Mouse (Mus musculus) stomach, embryonic 14.5 days (tissue): ENCODE results near the gene Pcdh19. TPM values are rescaled to one million over a fixed set of nuclear protein-coding genes. Genes with fewer than 3 reads are reported as not detected.

Experiments
- ATAC-seq: fragments of 200-750 bp; cut with Nextera tagmentation; 2 replicates; pipeline ENCODE4 v1.8.0; 2017; ENCODE audit warnings: low read depth, moderate TSS enrichment; ENCODE audit not compliant: insufficient number of reproducible peaks, insufficient read depth, low FRiP score
- H3K27ac ChIP-seq: fragments of 300-500 bp; sonication (generic); 2 replicates; pipeline ENCODE4 v1.5.1; 2014; ENCODE audit warnings: mild to moderate bottlenecking, low read length, moderate library complexity, mixed read lengths
- H3K27me3 ChIP-seq: fragments of 300-500 bp; sonication (generic); 2 replicates; pipeline ENCODE4 v1.6.1; 2014; ENCODE audit warnings: low read length, control low read depth, mixed read lengths; ENCODE audit not compliant: control insufficient read depth, insufficient read depth
- H3K36me3 ChIP-seq: fragments of 300-500 bp; sonication (generic); 2 replicates; pipeline ENCODE4 v1.6.1; 2014; ENCODE audit warnings: mild to moderate bottlenecking, control low read depth, low read length, moderate library complexity, mixed read lengths; ENCODE audit not compliant: control insufficient read depth, insufficient read depth
- H3K4me1 ChIP-seq: fragments of 300-500 bp; sonication (generic); 2 replicates; pipeline ENCODE4 v1.6.1; 2014; ENCODE audit warnings: low read length, control low read depth, mixed read lengths; ENCODE audit not compliant: control insufficient read depth, insufficient read depth
- H3K4me2 ChIP-seq: fragments of 300-500 bp; sonication (generic); replicated peaks from 2 replicates; pipeline ENCODE4 v1.6.1; 2014; ENCODE audit warnings: low read depth, low read length, control low read depth
- H3K4me3 ChIP-seq: fragments of 300-500 bp; sonication (generic); 2 replicates; pipeline ENCODE4 v1.5.1; 2014; ENCODE audit warnings: low read depth, low read length, control low read depth
- H3K9ac ChIP-seq: fragments of 300-500 bp; sonication (generic); replicated peaks from 2 replicates; pipeline ENCODE4 v1.6.1; 2014; ENCODE audit warnings: low read depth, mild to moderate bottlenecking, control low read depth, low read length, moderate library complexity, mixed read lengths
- H3K9me3 ChIP-seq: fragments of 300-500 bp; sonication (generic); 2 replicates; pipeline ENCODE4 v1.6.1; 2016; ENCODE audit warnings: low read depth, low read length, control low read depth; ENCODE audit not compliant: control insufficient read depth
- WGBS: fragments of 180-500 bp; shearing (Covaris S2); extraction: QIAGEN DNeasy Blood & Tissue Kit; methylation state at CpG from one replicate; pipeline ENCODE4 v1.1.7; 2014; 5-methylcytosine and 5-hydroxymethylcytosine counted together
- polyA plus RNA-seq: library from polyadenylated mRNA; unstranded; fragments of >200 nt; fragmentation: Nextera tagmentation; extraction: Ambion mirVana; gene quantifications from 2 replicates; pipeline ENCODE4 v1.2.1, GENCODE M21; 2014

The Pcdh19 gene
- polyA plus RNA-seq, 1 experiment from 2014 or later, result 6.9 TPM

DNA sequence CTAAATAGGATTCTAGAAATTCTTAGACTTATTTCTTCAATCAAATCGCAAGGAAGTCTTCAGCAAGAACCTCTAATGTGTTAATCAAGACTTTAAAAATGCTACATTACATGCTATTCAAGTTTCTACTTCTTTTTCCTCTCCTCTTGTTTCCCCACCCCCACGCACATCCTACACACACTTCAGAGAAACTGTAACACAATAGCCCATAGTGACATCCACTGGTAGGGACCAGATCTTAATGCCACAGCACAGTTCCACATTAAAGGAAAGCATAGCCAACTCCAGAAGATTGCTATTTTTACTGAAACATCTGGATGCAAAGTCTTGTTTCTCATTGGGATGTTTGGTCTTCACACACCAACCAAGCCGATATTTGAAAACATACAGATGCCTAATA, 4.8 kb downstream of the Pcdh19 start:
- no peak for ATAC-seq
- Histone ChIP-seq H3K36me3 (no peaks in the 10 kb centered on the region), H3K4me2 (no peak overlapping the region), H3K9ac (no peak overlapping the region), H3K4me1 (no peaks in the 10 kb centered on the region), H3K4me3 (no peak overlapping the region), H3K27me3 (no peaks in the 10 kb centered on the region), H3K27ac (no peak overlapping the region), H3K9me3 (no peaks in the 10 kb centered on the region)
- WGBS, result 40% methylated on average over 3 of the region's 3 CpGs

DNA sequence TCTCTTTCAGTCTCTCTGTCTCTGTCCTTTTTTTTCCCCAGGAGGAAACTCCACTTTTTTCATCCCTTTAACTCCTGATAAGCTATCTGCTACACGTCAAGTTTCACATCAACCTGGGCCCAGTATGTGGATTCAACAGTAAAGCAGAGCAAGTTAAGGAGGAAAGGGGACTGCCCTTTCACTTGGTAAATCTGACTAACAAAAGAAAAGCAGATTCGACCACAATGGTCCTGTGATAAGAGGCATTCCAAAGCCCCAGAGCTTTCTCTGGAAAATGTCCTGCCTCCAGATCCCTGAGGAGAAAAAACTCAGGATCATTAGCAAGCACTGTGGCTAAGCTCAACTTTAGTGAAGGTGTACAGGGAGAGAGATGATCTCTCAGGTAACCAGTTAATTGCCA, 13.7 kb downstream of the Pcdh19 start:
- 27% methylated on average over 2 of the region's 2 CpGs for whole genome bisulfite sequencing
- ATAC-seq, result no peak
- Histone ChIP-seq H3K9ac (no peak overlapping the region), H3K9me3 (no peaks in the 10 kb centered on the region), H3K27ac (no peak overlapping the region), H3K27me3 (no peaks in the 10 kb centered on the region), H3K36me3 (no peaks in the 10 kb centered on the region), H3K4me1 (no peaks in the 10 kb centered on the region), H3K4me3 (no peak overlapping the region), H3K4me2 (no peak overlapping the region)

DNA sequence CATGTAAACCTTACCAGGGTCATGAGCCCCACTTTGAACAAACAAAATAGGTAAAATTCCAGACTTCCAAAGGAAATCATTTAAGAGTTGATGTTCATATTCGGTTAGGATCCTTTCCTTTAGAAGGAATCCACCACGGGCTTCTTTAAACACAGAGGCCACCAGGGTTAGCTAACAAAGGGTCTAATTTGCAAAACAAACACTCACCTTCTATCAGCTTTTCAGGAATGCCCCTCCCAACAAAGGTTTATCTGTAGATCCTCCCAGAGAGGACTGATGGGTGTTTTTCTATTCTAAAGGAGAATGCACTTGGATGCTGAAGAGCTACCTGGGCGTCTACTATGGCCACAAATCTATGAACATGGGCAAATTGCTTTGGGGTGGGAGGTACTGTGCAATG, 15.0 kb downstream of the Pcdh19 start:
- Histone ChIP-seq H3K4me2 (no peak overlapping the region), H3K27ac (no peak overlapping the region), H3K4me3 (no peak overlapping the region), H3K27me3 (no peaks in the 10 kb centered on the region), H3K4me1 (no peaks in the 10 kb centered on the region), H3K9me3 (no peaks in the 10 kb centered on the region), H3K36me3 (no peaks in the 10 kb centered on the region), H3K9ac (no peak overlapping the region)
- WGBS, result 34% methylated on average over 3 of the region's 3 CpGs
- ATAC-seq, result no peak

DNA sequence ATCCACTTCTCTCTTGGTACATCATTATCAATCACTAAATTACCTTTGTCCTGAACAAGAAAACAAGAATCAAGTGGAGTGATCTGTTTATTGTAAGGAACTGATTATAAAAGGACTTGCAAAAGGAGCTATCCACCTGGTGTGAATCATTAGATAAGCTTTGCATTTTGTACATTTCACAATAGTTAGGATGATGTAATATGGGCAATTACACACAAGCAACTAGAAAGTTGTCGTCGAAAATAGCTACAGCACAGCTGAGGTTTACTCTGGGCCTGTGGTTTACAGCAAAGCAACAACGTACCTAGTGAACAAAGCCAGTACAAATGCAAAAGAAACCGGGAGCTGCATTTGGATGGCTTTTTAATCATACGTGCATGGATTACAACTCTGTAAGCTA, 28.7 kb downstream of the Pcdh19 start:
- Histone ChIP-seq H3K4me1 (no peaks in the 10 kb centered on the region), H3K4me2 (no peak overlapping the region), H3K4me3 (no peak overlapping the region), H3K9ac (no peak overlapping the region), H3K27ac (no peak overlapping the region), H3K27me3 (no peaks in the 10 kb centered on the region), H3K9me3 (no peaks in the 10 kb centered on the region), H3K36me3 (no peaks in the 10 kb centered on the region)
- no peak for ATAC-seq
- WGBS, result 76% methylated on average over 5 of the region's 5 CpGs

DNA sequence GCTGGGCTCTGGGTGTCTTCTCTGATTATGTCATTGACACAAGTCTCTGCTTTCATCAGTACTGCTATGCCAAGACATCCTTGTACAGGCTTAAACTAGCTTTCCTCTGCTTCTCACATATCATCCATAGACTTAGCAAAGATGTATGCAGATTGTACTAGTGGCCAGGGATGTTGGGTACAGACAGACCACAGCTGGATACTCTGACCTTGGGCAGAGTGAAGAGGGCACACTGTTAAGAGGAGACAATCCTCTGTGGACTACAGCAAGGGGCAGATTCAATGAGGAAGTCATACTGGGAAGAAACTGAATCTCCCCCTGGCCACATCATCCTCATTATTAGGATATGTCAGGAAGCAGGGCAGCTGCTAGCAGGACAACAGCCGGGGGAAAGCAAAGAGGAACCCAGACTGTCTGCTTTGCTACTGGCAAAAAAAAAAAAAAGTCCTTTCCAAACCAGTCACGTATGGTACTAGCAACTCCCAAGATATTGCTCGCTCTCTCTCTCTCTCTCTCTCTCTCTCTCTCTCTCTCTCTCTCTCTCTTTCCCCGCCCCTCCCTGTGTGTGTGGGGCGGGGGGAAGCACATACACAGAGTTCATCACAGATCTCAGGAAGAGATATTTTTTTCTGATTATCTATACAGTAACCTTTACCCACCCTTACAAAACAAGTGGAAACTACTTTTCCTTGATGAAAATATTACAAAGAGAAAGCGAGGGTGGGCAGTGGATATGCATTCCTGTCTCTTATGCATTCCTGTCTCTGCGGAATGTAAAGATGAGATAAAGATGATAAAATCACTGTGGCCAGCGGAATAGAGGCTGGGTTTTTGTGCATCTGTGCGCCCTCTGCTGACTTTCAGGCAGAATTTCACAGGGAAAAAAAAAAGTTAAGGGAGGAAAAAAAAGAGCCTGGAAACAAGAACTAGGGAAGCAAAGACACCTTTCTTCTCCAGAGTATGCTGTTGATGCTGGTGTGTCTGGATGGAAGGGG, 31.2 kb downstream of the Pcdh19 start:
- H3K4me2 ChIP-seq, result no peak overlapping the region

DNA sequence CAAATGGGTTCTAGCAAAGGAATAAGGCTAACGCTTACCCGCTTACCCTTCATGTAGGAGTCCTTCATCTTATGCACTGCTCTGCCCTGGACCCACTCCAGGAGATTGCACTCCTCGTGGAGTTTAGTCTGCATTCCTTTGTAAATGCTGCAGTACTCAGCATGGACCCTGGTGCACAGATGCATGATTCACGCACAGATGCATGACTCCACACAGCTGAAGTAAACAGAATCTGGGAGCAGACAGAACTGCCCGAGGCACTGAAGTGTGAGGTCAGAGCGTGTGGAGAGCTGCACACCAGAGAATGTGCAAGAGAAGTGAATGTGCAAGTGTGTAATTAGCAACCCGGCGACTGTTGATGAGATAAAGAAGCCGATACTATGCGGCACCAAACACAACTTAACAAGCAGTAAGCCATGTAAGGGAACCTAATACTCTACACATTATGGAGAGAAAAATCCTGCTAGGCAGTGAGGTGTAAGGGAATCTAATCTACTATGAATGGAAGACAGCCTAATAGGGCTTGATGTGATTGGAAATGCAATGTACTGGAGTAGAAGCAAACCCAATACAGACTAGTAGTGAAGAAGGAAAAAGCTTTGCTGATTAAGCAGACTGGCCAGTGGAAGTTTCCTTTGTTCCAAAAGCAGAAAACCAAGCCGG, 32.8 kb downstream of the Pcdh19 start:
- Histone ChIP-seq H3K9ac (no peak overlapping the region), H3K4me3 (no peak overlapping the region), H3K36me3 (no peaks in the 10 kb centered on the region), H3K27me3 (no peaks in the 10 kb centered on the region), H3K27ac (no peak overlapping the region), H3K9me3 (no peaks in the 10 kb centered on the region), H3K4me1 (no peaks in the 10 kb centered on the region), H3K4me2 (no peak overlapping the region)
- no peak for ATAC-seq
- 59% methylated on average over 11 of the region's 11 CpGs for WGBS

More for the DNA sequence above, 31.2 kb downstream of the Pcdh19 start:
- Histone ChIP-seq H3K27me3 (no peaks in the 10 kb centered on the region), H3K4me1 (no peaks in the 10 kb centered on the region), H3K27ac (no peak overlapping the region), H3K4me3 (no peak overlapping the region), H3K36me3 (no peaks in the 10 kb centered on the region), H3K9ac (no peak overlapping the region), H3K9me3 (no peaks in the 10 kb centered on the region)
- 30% methylated on average over 8 of the region's 9 CpGs for WGBS
- no peak for ATAC-seq

DNA sequence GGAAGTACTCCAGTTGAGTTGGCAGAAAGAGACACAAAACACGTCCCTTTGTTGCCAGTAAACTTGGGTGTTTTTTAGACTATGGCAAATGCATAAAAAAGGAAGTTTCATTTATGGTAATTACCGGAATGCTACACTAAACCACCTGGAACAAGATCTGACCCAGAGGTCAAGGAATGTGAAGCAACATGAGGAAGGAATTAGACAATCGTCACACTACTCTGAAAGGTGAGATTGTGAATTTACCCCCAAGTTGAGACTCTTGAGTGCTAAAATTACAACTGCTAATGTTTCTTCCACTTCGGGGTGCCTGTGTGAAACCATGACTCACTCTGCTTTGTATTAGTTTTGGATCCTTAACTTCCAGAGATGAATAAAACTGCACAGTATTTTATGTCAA, 33.6 kb downstream of the Pcdh19 start:
- Histone ChIP-seq H3K4me3 (no peak overlapping the region), H3K27me3 (no peaks in the 10 kb centered on the region), H3K4me2 (no peak overlapping the region), H3K9me3 (no peaks in the 10 kb centered on the region), H3K9ac (no peak overlapping the region), H3K36me3 (no peaks in the 10 kb centered on the region), H3K4me1 (no peaks in the 10 kb centered on the region), H3K27ac (no peak overlapping the region)
- WGBS, result 68% methylated on average over 4 of the region's 4 CpGs
- ATAC-seq, result no peak

DNA sequence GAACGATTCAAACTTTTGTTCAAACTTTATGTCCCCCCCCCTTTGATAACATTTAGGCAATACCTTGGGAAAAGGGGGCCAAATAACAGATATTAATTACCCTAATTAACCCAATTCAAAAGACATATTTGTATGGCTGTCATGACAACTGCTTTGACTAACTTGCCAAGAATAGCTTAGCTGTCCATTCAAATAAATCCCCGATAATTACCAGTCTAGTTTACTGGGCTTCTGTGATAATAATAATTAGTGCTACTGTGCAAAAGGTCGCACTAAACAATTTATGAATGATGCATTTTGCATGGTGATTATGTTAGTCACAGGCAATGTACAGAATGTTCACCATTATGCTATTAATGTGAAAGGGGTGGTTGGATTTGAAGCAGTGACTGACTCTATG, 35.7 kb downstream of the Pcdh19 start:
- Histone ChIP-seq H3K27me3 (no peaks in the 10 kb centered on the region), H3K4me3 (no peak overlapping the region), H3K36me3 (no peaks in the 10 kb centered on the region), H3K4me2 (no peak overlapping the region), H3K9me3 (no peaks in the 10 kb centered on the region), H3K9ac (no peak overlapping the region), H3K4me1 (no peaks in the 10 kb centered on the region), H3K27ac (no peak overlapping the region)
- 79% methylated on average over 3 of the region's 3 CpGs for WGBS
- ATAC-seq, result no peak
